Mouse (Mus musculus): ENCODE measurements around the gene Htr3b. TPM values are rescaled to one million over a fixed set of nuclear protein-coding genes. Genes with fewer than 3 reads are reported as not detected.
A peak's percentile ranks its signal among the peaks of the same experiment; 100 is the strongest.

Gene Htr3b
- polyA plus RNA-seq, 1 experiment from 2014 or later: 0.22 TPM

DNA sequence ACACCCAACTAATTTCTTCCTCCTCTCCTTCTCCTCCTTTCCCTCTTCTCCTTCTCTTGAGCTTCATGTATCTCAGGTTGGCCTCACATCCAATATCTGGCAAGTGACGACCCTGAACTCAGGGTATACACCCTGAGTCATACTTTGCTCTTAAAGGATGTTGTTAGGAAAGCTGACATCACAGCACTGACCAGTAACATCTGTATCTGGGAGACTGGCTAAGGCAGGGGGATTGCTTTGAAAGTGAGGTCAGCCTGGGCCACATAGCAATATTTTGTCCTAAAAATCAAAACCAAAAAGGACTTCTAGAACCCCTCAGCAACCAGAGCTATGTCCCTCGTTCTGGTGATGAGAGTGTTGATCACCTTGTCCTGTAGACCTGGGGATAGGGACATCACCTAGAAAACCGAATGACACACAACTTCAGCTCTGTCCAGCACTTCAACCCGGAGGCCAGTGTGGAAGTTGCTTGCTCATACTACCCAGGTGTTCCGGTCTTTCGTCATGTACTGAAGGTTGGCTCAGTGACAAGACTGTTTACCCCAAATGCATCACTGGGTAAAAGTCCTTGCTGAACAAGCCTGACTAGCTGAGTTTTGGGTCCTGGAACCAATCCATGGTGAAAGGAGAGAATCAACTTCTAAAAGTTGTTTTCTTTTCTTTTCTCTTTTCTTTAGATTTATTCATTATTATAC lies 12.0 kb upstream of the Htr3b start:
- H3K4me2 ChIP-seq (ENCODE audit: low read length): no peak overlapping the region
- H3K27ac ChIP-seq (replicated peaks in 1 of 2; ENCODE audit: control insufficient read depth in 1 of 2, insufficient read depth in 1 of 2, low read depth in 2 of 2, low read length in 2 of 2): no peak overlapping the region
- no peaks in the 10 kb centered on the region for H3K36me3 ChIP-seq (ENCODE audit: control insufficient read depth, insufficient read depth, low read length)
- no peak overlapping the region for H3K4me3 ChIP-seq (ENCODE audit: control insufficient read depth in 1 of 2, insufficient read depth in 1 of 2, low read depth in 1 of 2, low read length in 2 of 2)
- H3K4me1 ChIP-seq (ENCODE audit: control insufficient read depth in 2 of 2, insufficient read depth in 2 of 2, low read length in 2 of 2): peaks cover 0 to 10% of the 10 kb centered on the region in 2 experiments; a peak in 3 of 4 replicates
- ATAC-seq (ENCODE audit: insufficient number of reproducible peaks, insufficient read depth, low FRiP score, low read depth): no peak
- H3K9ac ChIP-seq (ENCODE audit: low read length): no peak overlapping the region
- peaks cover 3% of the 10 kb centered on the region; the same call in 1 of the 2 replicates for H3K9me3 ChIP-seq (ENCODE audit: control insufficient read depth, low read length)
- H3K27me3 ChIP-seq (ENCODE audit: control insufficient read depth, insufficient read depth, low read length): no peaks in the 10 kb centered on the region
- WGBS: 75% methylated on average over 6 of the region's 6 CpGs

DNA sequence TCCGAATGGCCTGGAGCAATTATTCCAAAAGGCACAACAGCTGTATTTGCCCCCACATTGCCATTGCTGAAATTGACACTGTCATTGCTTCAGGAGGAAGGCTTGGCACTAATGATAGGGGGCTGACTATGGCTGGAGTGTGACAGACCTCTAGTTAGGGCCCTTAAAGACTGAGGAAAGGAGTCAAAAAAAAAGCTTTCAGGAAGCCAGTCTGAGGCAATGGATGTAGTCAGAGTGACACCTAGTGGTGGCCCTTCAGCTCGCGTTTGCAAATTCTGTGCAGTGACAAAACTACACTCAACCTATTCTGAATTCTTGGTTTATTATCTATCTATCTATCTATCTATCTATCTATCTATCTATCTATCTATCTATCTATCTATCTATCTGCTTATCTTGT lies 7.7 kb upstream of the Htr3b start:
- 31% methylated on average over 3 of the region's 3 CpGs for WGBS

DNA sequence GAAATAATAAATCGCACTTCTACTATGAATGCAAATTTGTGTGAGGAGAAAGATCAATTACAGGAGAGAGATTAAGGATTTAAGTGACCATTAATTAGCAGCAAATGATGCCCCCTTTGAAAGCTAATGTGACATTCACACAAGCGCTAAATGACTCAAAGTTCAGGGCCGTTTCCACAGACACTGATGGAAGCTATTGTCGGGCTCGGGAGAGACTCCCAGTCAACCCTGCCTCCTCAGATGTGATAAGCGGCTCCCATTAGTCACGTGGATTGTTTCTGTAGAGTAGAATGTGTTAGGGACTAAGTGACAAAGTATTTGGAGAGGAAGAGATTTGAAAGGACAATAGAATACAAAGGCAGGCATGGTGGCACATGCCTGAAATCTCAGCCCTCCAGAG lies 2.7 kb downstream of the Htr3b start:
- no peak overlapping the region for H3K9ac ChIP-seq (ENCODE audit: low read length)
- 0 out of 4 replicates have a peak, but pooled peaks cover 0 to 5% of the 10 kb centered on the region in 2 experiments for H3K4me1 ChIP-seq (ENCODE audit: control insufficient read depth in 2 of 2, insufficient read depth in 2 of 2, low read length in 2 of 2)
- no peak overlapping the region for H3K4me3 ChIP-seq (ENCODE audit: control insufficient read depth in 1 of 2, insufficient read depth in 1 of 2, low read depth in 1 of 2, low read length in 2 of 2)
- WGBS: 21% methylated on average over 7 of the region's 7 CpGs
- peaks cover 30% of the 10 kb centered on the region for H3K27me3 ChIP-seq (ENCODE audit: control insufficient read depth, insufficient read depth, low read length)
- no peak overlapping the region for H3K27ac ChIP-seq (replicated peaks in 1 of 2; ENCODE audit: control insufficient read depth in 1 of 2, insufficient read depth in 1 of 2, low read depth in 2 of 2, low read length in 2 of 2)
- ATAC-seq (ENCODE audit: insufficient number of reproducible peaks, insufficient read depth, low FRiP score, low read depth): no peak
- H3K4me2 ChIP-seq (ENCODE audit: low read length): no peak overlapping the region
- no peaks in the 10 kb centered on the region for H3K36me3 ChIP-seq (ENCODE audit: control insufficient read depth, insufficient read depth, low read length)
- no peaks in the 10 kb centered on the region for H3K9me3 ChIP-seq (ENCODE audit: control insufficient read depth, low read length)

More for the DNA sequence above, 7.7 kb upstream of the Htr3b start:
- peaks cover 3% of the 10 kb centered on the region; the same call in 1 of the 2 replicates for H3K9me3 ChIP-seq (ENCODE audit: control insufficient read depth, low read length)
- H3K36me3 ChIP-seq (ENCODE audit: control insufficient read depth, insufficient read depth, low read length): no peaks in the 10 kb centered on the region
- no peak overlapping the region for H3K4me2 ChIP-seq (ENCODE audit: low read length)
- no peaks in the 10 kb centered on the region for H3K27me3 ChIP-seq (ENCODE audit: control insufficient read depth, insufficient read depth, low read length)
- no peak overlapping the region for H3K9ac ChIP-seq (ENCODE audit: low read length)
- no peak overlapping the region for H3K27ac ChIP-seq (replicated peaks in 1 of 2; ENCODE audit: control insufficient read depth in 1 of 2, insufficient read depth in 1 of 2, low read depth in 2 of 2, low read length in 2 of 2)
- ATAC-seq (ENCODE audit: insufficient number of reproducible peaks, insufficient read depth, low FRiP score, low read depth): no peak
- H3K4me3 ChIP-seq (ENCODE audit: control insufficient read depth in 1 of 2, insufficient read depth in 1 of 2, low read depth in 1 of 2, low read length in 2 of 2): no peak overlapping the region
- no peaks in the 10 kb centered on the region for H3K4me1 ChIP-seq (ENCODE audit: control insufficient read depth in 2 of 2, insufficient read depth in 2 of 2, low read length in 2 of 2)

DNA sequence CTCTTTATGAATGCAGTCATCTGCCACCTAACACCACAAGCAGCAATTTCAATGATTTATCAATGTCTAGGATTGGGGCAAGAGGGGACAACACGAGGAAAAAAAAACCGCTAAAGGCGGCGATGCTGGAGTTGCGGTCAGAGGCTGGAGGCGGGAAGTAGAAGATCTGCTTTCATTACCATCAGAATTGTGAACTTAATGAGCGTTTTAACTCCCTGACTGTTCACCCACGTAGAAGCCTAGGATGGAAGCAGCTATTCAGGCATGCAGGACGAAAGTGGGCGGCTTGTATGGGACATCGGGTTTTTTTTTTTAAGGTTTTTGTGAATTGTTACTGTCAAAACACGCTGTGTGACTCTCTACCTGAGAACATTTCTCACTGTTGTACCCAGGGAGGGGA lies 3.5 kb downstream of the Htr3b start:
- no peaks in the 10 kb centered on the region for H3K36me3 ChIP-seq (ENCODE audit: control insufficient read depth, insufficient read depth, low read length)
- no peak overlapping the region for H3K4me3 ChIP-seq (ENCODE audit: control insufficient read depth in 1 of 2, insufficient read depth in 1 of 2, low read depth in 1 of 2, low read length in 2 of 2)
- H3K9me3 ChIP-seq (ENCODE audit: control insufficient read depth, low read length): no peaks in the 10 kb centered on the region
- no peak overlapping the region for H3K27ac ChIP-seq (replicated peaks in 1 of 2; ENCODE audit: control insufficient read depth in 1 of 2, insufficient read depth in 1 of 2, low read depth in 2 of 2, low read length in 2 of 2)
- WGBS: 50% methylated on average over 12 of the region's 12 CpGs
- H3K4me2 ChIP-seq (ENCODE audit: low read length): no peak overlapping the region
- no peak for ATAC-seq (ENCODE audit: insufficient number of reproducible peaks, insufficient read depth, low FRiP score, low read depth)
- peaks cover 30% of the 10 kb centered on the region for H3K27me3 ChIP-seq (ENCODE audit: control insufficient read depth, insufficient read depth, low read length)
- 0 out of 4 replicates have a peak, but pooled peaks cover 0 to 5% of the 10 kb centered on the region in 2 experiments for H3K4me1 ChIP-seq (ENCODE audit: control insufficient read depth in 2 of 2, insufficient read depth in 2 of 2, low read length in 2 of 2)
- no peak overlapping the region for H3K9ac ChIP-seq (ENCODE audit: low read length)

DNA sequence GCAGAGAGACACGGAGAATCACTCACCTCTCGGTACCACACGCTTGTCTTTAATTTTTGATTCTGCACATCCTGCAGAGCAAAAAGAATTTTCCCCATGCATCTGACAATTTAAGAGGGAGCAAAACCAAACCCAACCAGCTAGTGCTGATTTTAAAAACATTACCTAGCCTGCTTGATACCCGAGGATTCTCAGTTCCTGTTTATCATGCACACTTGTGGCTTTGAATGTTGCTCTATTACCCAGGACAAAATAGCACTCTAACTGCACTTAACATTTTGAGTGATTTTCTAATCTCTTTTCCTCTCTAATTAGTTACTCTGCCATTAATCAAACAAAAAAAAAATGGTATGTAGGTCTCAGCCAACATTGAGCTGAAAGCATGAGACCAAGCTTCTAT lies 17.2 kb downstream of the Htr3b start:
- H3K9ac ChIP-seq (ENCODE audit: low read length): no peak overlapping the region
- no peaks in the 10 kb centered on the region for H3K36me3 ChIP-seq (ENCODE audit: control insufficient read depth, insufficient read depth, low read length)
- H3K27ac ChIP-seq (replicated peaks in 1 of 2; ENCODE audit: control insufficient read depth in 1 of 2, insufficient read depth in 1 of 2, low read depth in 2 of 2, low read length in 2 of 2): no peak overlapping the region
- no peaks in the 10 kb centered on the region for H3K9me3 ChIP-seq (ENCODE audit: control insufficient read depth, low read length)
- 80% methylated on average over 4 of the region's 4 CpGs for WGBS
- H3K27me3 ChIP-seq (ENCODE audit: control insufficient read depth, insufficient read depth, low read length): no peaks in the 10 kb centered on the region
- peaks cover 7 to 8% of the 10 kb centered on the region in 2 experiments for H3K4me1 ChIP-seq (ENCODE audit: control insufficient read depth in 2 of 2, insufficient read depth in 2 of 2, low read length in 2 of 2)
- no peak for ATAC-seq (ENCODE audit: insufficient number of reproducible peaks, insufficient read depth, low FRiP score, low read depth)
- H3K4me2 ChIP-seq (ENCODE audit: low read length): no peak overlapping the region
- H3K4me3 ChIP-seq (ENCODE audit: control insufficient read depth in 1 of 2, insufficient read depth in 1 of 2, low read depth in 1 of 2, low read length in 2 of 2): no peak overlapping the region

DNA sequence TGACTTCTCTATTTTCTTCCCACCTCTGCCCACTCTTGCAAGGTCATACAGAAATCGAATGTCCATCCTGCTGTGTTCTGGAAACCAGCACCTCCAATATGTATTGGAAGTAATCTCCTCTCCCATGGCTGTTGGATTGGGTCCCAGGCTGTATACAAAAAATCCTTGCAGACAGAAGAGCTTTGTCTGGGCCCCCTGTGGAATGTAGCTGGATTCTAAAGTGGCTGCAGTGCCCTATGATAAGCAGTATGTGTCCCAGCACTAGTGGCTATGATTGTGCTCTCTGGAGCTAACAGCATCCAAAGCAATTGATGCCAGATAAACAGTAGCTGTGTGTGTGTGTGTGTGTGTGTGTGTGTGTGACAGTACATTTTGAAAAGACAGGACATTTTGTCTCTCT lies 22.4 kb downstream of the Htr3b start:
- Histone ChIP-seq H3K4me1 (ENCODE audit: control insufficient read depth in 2 of 2, insufficient read depth in 2 of 2, low read length in 2 of 2) (peaks cover 11 to 17% of the 10 kb centered on the region in 2 experiments), H3K27me3 (ENCODE audit: control insufficient read depth, insufficient read depth, low read length) (no peaks in the 10 kb centered on the region), H3K9me3 (ENCODE audit: control insufficient read depth, low read length) (no peaks in the 10 kb centered on the region), H3K4me3 (ENCODE audit: control insufficient read depth in 1 of 2, insufficient read depth in 1 of 2, low read depth in 1 of 2, low read length in 2 of 2) (no peak overlapping the region), H3K4me2 (ENCODE audit: low read length) (peak overlapping the region; percentile 14; the same call in 1 of the 2 replicates), H3K36me3 (ENCODE audit: control insufficient read depth, insufficient read depth, low read length) (no peaks in the 10 kb centered on the region), H3K27ac (replicated peaks in 1 of 2; ENCODE audit: control insufficient read depth in 1 of 2, insufficient read depth in 1 of 2, low read depth in 2 of 2, low read length in 2 of 2) (peak overlapping the region; percentile 6 to 77; a peak in 3 of 4 replicates), H3K9ac (ENCODE audit: low read length) (no peak overlapping the region)
- WGBS: 26% methylated on average over 1 of the region's 1 CpGs
- ATAC-seq (ENCODE audit: insufficient number of reproducible peaks, insufficient read depth, low FRiP score, low read depth): peak; percentile 50; the same call in 1 of the 2 replicates

DNA sequence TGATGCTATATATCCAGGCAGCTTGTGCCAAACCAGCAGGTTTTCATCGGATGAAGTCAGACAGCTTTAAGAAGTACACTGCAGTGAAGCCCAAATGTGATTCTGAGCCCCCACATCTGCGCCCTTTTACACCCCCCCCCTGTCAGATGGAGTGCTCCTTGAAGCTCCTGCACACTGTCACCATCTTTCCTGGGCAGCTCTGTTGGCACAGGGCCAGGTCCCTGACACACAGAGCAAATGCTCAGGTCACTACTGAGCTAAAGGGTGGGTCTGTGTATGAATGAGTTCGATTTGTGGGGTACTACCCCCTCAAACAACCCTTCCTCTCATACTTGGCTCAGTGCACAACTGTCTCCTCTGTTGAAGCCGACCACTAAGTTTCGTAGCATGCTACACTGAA lies 35.4 kb downstream of the Htr3b start:
- 61% methylated on average over 5 of the region's 5 CpGs for WGBS
- H3K27me3 ChIP-seq (ENCODE audit: control insufficient read depth, insufficient read depth, low read length): peaks cover 11% of the 10 kb centered on the region; the same call in 1 of the 2 replicates

More for the DNA sequence above, 35.4 kb downstream of the Htr3b start:
- Histone ChIP-seq H3K4me1 (ENCODE audit: control insufficient read depth in 2 of 2, insufficient read depth in 2 of 2, low read length in 2 of 2) (peaks cover 6% of the 10 kb centered on the region in 2 experiments; a peak in 2 of 4 replicates), H3K36me3 (ENCODE audit: control insufficient read depth, insufficient read depth, low read length) (no peaks in the 10 kb centered on the region), H3K9me3 (ENCODE audit: control insufficient read depth, low read length) (no peaks in the 10 kb centered on the region), H3K9ac (ENCODE audit: low read length) (no peak overlapping the region), H3K27ac (replicated peaks in 1 of 2; ENCODE audit: control insufficient read depth in 1 of 2, insufficient read depth in 1 of 2, low read depth in 2 of 2, low read length in 2 of 2) (no peak overlapping the region), H3K4me3 (ENCODE audit: control insufficient read depth in 1 of 2, insufficient read depth in 1 of 2, low read depth in 1 of 2, low read length in 2 of 2) (no peak overlapping the region), H3K4me2 (ENCODE audit: low read length) (no peak overlapping the region)
- no peak for ATAC-seq (ENCODE audit: insufficient number of reproducible peaks, insufficient read depth, low FRiP score, low read depth)

All from heart, embryonic 14.5 days (tissue).